Mouse (Mus musculus) embryonic fibroblast, embryonic 13.5 days (primary cell): Measurements from ENCODE around the gene Fgd4.

Experiments used
- CTCF ChIP-seq: IDR thresholded peaks from 2 replicates; pipeline ENCODE4 v1.5.1; 2011; ENCODE audit warnings: mild to moderate bottlenecking, control low read depth, low read length, moderate library complexity, borderline replicate concordance; ENCODE audit not compliant: insufficient read depth
- POLR2A ChIP-seq: IDR thresholded peaks from 2 replicates; pipeline ENCODE4 v1.6.1; 2011; ENCODE audit warnings: low read depth, mild to moderate bottlenecking, control low read depth, low read length, moderate library complexity

- TF ChIP-seq CTCF (no peak), POLR2A (no peak)
Observed at GRCm38 (mm10) chr16:16528014-16528413, 72.3 kb downstream of the Fgd4 start.
